Mouse (Mus musculus): ENCODE results near the gene Mslnl. TPM values are rescaled to one million over a fixed set of nuclear protein-coding genes. Genes with fewer than 3 reads are reported as not detected.

Gene Mslnl
- total RNA-seq (2014; rRNA removed) (0.10 TPM in 1 of 2 replicates, not detected in the other), polyA plus RNA-seq (2015; fragmentation: Nextera tagmentation; extraction: Ambion mirVana) (not detected in 2 replicates)

DNA sequence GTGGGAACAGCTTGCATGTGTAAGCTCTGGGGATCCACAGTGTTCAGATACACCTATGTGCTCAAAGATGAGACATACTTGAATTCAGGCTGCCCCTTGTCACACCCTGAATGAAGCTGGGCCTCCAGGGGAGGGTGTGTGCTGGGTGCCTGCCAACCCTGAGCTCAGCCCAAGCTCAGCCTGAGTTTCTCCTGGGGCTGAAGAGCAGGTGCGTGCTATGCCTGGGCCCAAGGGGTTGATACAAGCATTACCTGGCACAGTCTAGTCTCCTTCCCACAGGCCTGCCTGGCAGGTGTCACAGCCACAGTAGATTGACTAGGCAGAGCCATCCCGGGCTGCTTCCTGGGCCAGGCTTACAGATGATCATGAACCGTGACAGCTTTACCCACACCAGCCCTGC lies at the start of gene Mslnl:
Gene Mslnl (plus strand): TSS at position 298 of the 400 bp plus-strand sequence.
- H3K27ac ChIP-seq (ENCODE audit: low read depth, low read length): no peak within 1 kb of the TSS
- H3K9me3 ChIP-seq (ENCODE audit: low read length): no peaks in the 10 kb centered on the region
- H3K4me3 ChIP-seq (ENCODE audit: low read depth, low read length): no peak within 1 kb of the TSS
- no peaks in the 10 kb centered on the region for H3K4me1 ChIP-seq (ENCODE audit: insufficient read depth)
- DNase-seq: no peak
- 78% methylated on average over 3 of the region's 3 CpGs for WGBS
- H3K4me2 ChIP-seq (ENCODE audit: low read depth): no peak within 1 kb of the TSS
- H3K9ac ChIP-seq: no peak within 1 kb of the TSS
- no peaks in the 10 kb centered on the region for H3K27me3 ChIP-seq (ENCODE audit: insufficient read depth, low read length)
- no peak for ATAC-seq
- no peak for TF ChIP-seq CTCF (IDR thresholded peaks at IDR 0.05; ENCODE audit: low read depth)
- H3K36me3 ChIP-seq (ENCODE audit: insufficient read depth): peaks cover 8% of the 10 kb centered on the region; the same call in 1 of the 2 replicates

DNA sequence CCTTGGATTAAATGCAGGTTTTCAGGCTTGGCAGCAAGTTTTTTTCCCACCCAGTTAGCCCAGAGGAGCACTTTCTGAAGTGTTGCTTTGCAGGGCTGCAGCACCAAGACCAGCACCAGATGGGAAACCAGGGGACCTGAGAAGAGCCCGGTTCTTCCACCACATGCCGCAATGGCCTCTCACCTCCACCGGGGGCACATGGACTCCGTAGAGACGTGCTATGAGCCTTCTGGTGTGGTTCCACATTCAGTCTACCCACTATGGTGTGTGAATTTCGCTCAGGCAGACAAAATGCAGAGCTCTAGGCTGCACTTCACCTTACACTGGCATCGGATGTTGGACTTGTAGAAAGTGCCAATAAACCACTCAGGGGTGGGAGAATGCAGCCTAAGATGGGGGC lies 49.5 kb upstream of the Mslnl start:
- DNase-seq (no peak), ATAC-seq (no peak)
- H3K9ac ChIP-seq: no peak overlapping the region
- WGBS: 47% methylated on average over 7 of the region's 7 CpGs
- H3K4me2 ChIP-seq (ENCODE audit: low read depth): no peak overlapping the region
- H3K27ac ChIP-seq (ENCODE audit: low read depth, low read length): no peak overlapping the region
- no peaks in the 10 kb centered on the region for H3K4me1 ChIP-seq (ENCODE audit: insufficient read depth)
- H3K27me3 ChIP-seq (ENCODE audit: insufficient read depth, low read length): no peaks in the 10 kb centered on the region
- H3K4me3 ChIP-seq (ENCODE audit: low read depth, low read length): no peak overlapping the region
- no peaks in the 10 kb centered on the region for H3K36me3 ChIP-seq (ENCODE audit: insufficient read depth)
- TF ChIP-seq CTCF (IDR thresholded peaks at IDR 0.05; ENCODE audit: low read depth): peak; percentile 56
- H3K9me3 ChIP-seq (ENCODE audit: low read length): no peaks in the 10 kb centered on the region

DNA sequence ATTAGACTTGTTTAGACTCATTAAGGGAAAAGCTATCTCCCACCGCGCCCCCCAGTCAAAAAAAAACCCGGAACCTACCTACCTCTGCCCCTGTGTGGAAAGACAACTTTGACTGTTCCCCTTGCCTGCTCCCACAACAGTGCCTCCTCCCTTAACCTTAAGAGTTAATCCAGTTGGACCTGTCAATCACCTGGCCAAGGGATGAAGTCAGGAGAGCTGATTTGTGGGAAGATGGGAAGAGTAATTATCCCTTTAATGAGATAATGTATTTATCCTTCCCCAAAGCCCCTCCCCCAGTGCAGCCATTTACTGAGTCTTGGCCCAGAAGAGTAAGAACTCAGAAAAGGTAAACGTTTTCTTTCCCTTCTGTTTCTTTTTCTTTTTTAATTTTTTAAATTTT lies 46.9 kb upstream of the Mslnl start:
- no peak overlapping the region for H3K4me3 ChIP-seq (ENCODE audit: low read depth, low read length)
- no peaks in the 10 kb centered on the region for H3K4me1 ChIP-seq (ENCODE audit: insufficient read depth)
- ATAC-seq (no peak), DNase-seq (no peak)
- no peak overlapping the region for H3K27ac ChIP-seq (ENCODE audit: low read depth, low read length)
- H3K9ac ChIP-seq: no peak overlapping the region
- no peaks in the 10 kb centered on the region for H3K27me3 ChIP-seq (ENCODE audit: insufficient read depth, low read length)
- no peak overlapping the region for H3K4me2 ChIP-seq (ENCODE audit: low read depth)
- TF ChIP-seq CTCF (IDR thresholded peaks at IDR 0.05; ENCODE audit: low read depth): no peak
- H3K9me3 ChIP-seq (ENCODE audit: low read length): no peaks in the 10 kb centered on the region
- WGBS: 76% methylated on average over 4 of the region's 4 CpGs
- H3K36me3 ChIP-seq (ENCODE audit: insufficient read depth): no peaks in the 10 kb centered on the region

DNA sequence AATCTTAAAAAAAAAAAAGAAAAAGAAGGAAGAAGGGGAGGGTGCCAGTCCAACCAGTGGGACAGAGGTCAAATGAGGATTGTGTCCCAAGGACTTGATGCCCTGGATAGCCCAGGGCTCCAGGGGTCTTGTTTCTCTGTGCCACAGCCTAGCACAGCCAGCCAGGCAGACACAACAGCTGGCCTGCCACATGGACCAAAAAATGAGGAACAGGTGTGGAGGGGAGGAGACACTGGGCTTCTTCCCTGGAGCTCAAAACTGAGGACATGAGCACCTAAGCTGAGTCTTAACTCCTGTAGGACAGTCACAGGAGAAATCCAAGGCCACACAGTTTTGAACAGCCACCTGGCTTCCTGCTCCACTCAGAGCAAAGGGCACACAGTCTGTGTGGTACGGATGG lies 39.6 kb upstream of the Mslnl start:
- no peak for TF ChIP-seq CTCF (IDR thresholded peaks at IDR 0.05; ENCODE audit: low read depth)
- ATAC-seq: no peak
- H3K27me3 ChIP-seq (ENCODE audit: insufficient read depth, low read length): no peaks in the 10 kb centered on the region
- no peak overlapping the region for H3K4me3 ChIP-seq (ENCODE audit: low read depth, low read length)
- H3K27ac ChIP-seq (ENCODE audit: low read depth, low read length): no peak overlapping the region
- H3K36me3 ChIP-seq (ENCODE audit: insufficient read depth): no peaks in the 10 kb centered on the region
- no peak overlapping the region for H3K4me2 ChIP-seq (ENCODE audit: low read depth)
- DNase-seq: no peak
- no peaks in the 10 kb centered on the region for H3K9me3 ChIP-seq (ENCODE audit: low read length)
- 60% methylated on average over 1 of the region's 1 CpGs for WGBS
- no peaks in the 10 kb centered on the region for H3K4me1 ChIP-seq (ENCODE audit: insufficient read depth)
- no peak overlapping the region for H3K9ac ChIP-seq

DNA sequence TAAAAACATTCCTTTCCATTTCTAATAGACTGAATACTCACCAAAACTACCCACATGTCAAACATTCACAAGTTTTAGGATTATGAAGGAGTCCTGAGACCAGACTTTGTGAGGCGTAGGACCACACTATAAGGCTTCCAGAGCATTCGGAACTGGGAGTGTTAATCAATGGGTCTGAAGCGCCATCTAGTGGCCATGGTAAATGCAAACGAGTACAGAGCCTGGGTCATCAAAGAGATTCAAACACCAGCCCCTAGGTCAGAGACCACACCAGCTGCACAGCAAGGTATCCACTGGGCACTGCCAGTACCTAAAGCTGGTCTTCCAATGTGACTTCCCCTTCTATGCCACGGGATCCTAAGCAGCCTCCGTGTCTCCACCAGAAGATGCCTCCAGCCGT lies 37.4 kb upstream of the Mslnl start:
- Histone ChIP-seq H3K9ac (no peak overlapping the region), H3K27me3 (ENCODE audit: insufficient read depth, low read length) (no peaks in the 10 kb centered on the region; the same call in 1 of the 2 replicates), H3K36me3 (ENCODE audit: insufficient read depth) (no peaks in the 10 kb centered on the region), H3K4me1 (ENCODE audit: insufficient read depth) (no peaks in the 10 kb centered on the region), H3K9me3 (ENCODE audit: low read length) (no peaks in the 10 kb centered on the region), H3K4me3 (ENCODE audit: low read depth, low read length) (no peak overlapping the region), H3K27ac (ENCODE audit: low read depth, low read length) (no peak overlapping the region), H3K4me2 (ENCODE audit: low read depth) (no peak overlapping the region)
- DNase-seq: peak; percentile 91
- ATAC-seq: peak; percentile 77
- TF ChIP-seq CTCF (IDR thresholded peaks at IDR 0.05; ENCODE audit: low read depth): peak; percentile 96
- WGBS: 11% methylated on average over 7 of the region's 7 CpGs

GRCm38 (mm10) chr17:25700863-25701496 lies 34.9 kb upstream of the Mslnl start:
- TF ChIP-seq CTCF (IDR thresholded peaks at IDR 0.05; ENCODE audit: low read depth): peak; percentile 50
- DNase-seq: no peak
- Histone ChIP-seq H3K27ac (ENCODE audit: low read depth, low read length) (no peak overlapping the region), H3K4me2 (ENCODE audit: low read depth) (no peak overlapping the region), H3K9ac (no peak overlapping the region), H3K27me3 (ENCODE audit: insufficient read depth, low read length) (no peaks in the 10 kb centered on the region; the same call in 1 of the 2 replicates), H3K4me3 (ENCODE audit: low read depth, low read length) (no peak overlapping the region), H3K9me3 (ENCODE audit: low read length) (no peaks in the 10 kb centered on the region), H3K36me3 (ENCODE audit: insufficient read depth) (no peaks in the 10 kb centered on the region), H3K4me1 (ENCODE audit: insufficient read depth) (no peaks in the 10 kb centered on the region)
- no peak for ATAC-seq
- 61% methylated on average over 9 of the region's 9 CpGs for WGBS

DNA sequence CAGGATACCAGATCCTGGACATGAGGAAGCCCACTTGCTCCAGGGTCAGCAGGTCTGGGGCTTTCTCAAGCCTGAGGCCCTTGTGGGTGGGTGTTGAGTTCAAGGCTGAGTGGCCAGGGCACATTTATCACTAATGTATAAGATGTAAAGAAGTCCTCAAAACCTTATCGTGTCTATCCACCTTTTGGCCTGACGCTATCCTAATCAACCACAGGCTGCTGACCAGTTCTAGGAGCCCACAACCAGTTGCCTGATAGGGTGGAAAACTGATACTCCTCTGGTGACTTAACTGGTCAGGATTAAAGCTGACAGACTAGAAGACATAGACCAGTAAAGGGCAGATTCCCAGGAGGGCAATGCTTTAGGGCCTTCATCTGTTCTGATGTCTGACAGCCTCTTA lies 25.8 kb upstream of the Mslnl start:
- Histone ChIP-seq H3K4me3 (ENCODE audit: low read depth, low read length) (no peak overlapping the region), H3K27me3 (ENCODE audit: insufficient read depth, low read length) (no peaks in the 10 kb centered on the region), H3K27ac (ENCODE audit: low read depth, low read length) (no peak overlapping the region), H3K4me1 (ENCODE audit: insufficient read depth) (no peaks in the 10 kb centered on the region), H3K4me2 (ENCODE audit: low read depth) (no peak overlapping the region), H3K9me3 (ENCODE audit: low read length) (no peaks in the 10 kb centered on the region), H3K9ac (no peak overlapping the region), H3K36me3 (ENCODE audit: insufficient read depth) (no peaks in the 10 kb centered on the region)
- DNase-seq (no peak), ATAC-seq (no peak)
- 91% methylated on average over 2 of the region's 2 CpGs for WGBS
- no peak for TF ChIP-seq CTCF (IDR thresholded peaks at IDR 0.05; ENCODE audit: low read depth)
